In the genomic region with DNA sequence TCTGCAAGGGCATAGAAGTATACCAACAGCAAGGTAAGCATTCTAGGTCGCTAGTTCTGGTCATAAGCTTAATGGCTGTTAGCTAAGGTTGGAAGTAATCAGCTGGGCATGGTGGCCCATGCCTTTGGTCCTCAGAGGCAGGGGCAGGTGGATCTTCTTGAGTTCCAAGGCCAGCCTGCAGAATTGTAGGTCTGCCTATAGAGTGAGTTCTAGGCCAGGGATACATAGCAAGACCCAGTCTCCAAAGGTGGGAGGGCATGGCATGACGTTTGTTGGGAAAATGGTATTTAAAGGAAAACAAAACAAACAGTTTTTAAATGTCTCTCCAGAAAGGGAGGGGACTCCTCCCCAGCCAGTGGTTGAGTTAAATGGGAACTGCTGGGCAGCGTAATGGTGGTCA, we compare ENCODE assay signal across 19 mouse cellular contexts. TPM values are rescaled to one million over a fixed set of nuclear protein-coding genes. Genes with fewer than 3 reads are reported as not detected.
A peak's percentile ranks its signal among the peaks of the same experiment; 100 is the strongest.
DNase-seq lines count a peak whose midpoint lies in the region; ATAC-seq and TF ChIP-seq lines count a peak whose summit lies in the region.
"Had no signal": no experiment of that assay in that cellular context is flagged by ENCODE, and none has a peak within 500 bp of the region (broad histone marks: within the 10 kb centered on the region; RNA-seq: fewer than 3 reads in every experiment).

No protein-coding gene starts in this region.

- no peak overlapping the region for H3K9ac ChIP-seq in heart, embryonic 15.5 days
- H3K9ac ChIP-seq in liver, embryonic 12.5 days: no peak overlapping the region
- no peak overlapping the region for H3K9ac ChIP-seq in liver, postnatal 0 days (replicated peaks)
- H3K9ac ChIP-seq in liver, embryonic 16.5 days (ENCODE audit: low read depth, low read length): no peak overlapping the region
- H3K9ac ChIP-seq: embryonic facial prominence, embryonic 13.5 days; forebrain, embryonic 13.5 days; forebrain, postnatal 0 days had no signal

- DNase-seq in gastrocnemius, adult 2 months: no peak
- DNase-seq in gastrocnemius, postnatal 14 days: no peak
- no peak for DNase-seq in heart, adult 9 months (ENCODE audit: low spot score in 2 of 2)
- no peak for DNase-seq in liver, postnatal 0 days
- no peak for DNase-seq in kidney, postnatal 14 days
- DNase-seq: adrenal gland, postnatal 10 days; cerebellum, adult 11 months; cerebellum, postnatal 36 days; forebrain, postnatal 0 days; gastrocnemius, postnatal 36 days; heart, adult 18-20 months; heart, postnatal 10 days had no signal

- H3K27ac ChIP-seq in gastrocnemius, adult 2 months: peak overlapping the region; percentile 38; the same call in 1 of the 2 replicates
- 0 out of 2 replicates have a peak overlapping the region, but pooled peaks have one; percentile 78 for H3K27ac ChIP-seq in heart, embryonic 15.5 days
- peak overlapping the region; percentile 99 for H3K27ac ChIP-seq in liver, embryonic 12.5 days
- H3K27ac ChIP-seq in liver, postnatal 0 days (ENCODE audit: low read depth): no peak overlapping the region
- H3K27ac ChIP-seq in liver, embryonic 16.5 days (ENCODE audit: low read length): peak overlapping the region; percentile 48; the same call in 1 of the 2 replicates
- H3K27ac ChIP-seq: embryonic facial prominence, embryonic 13.5 days; forebrain, embryonic 13.5 days; hindbrain, embryonic 13.5 days; hindbrain, postnatal 0 days had no signal

- no peaks in the 10 kb centered on the region for H3K9me3 ChIP-seq in heart, embryonic 15.5 days (replicated peaks)
- no peaks in the 10 kb centered on the region for H3K9me3 ChIP-seq in liver, embryonic 12.5 days (replicated peaks)
- H3K9me3 ChIP-seq in liver, postnatal 0 days (ENCODE audit: low read length): no peaks in the 10 kb centered on the region
- H3K9me3 ChIP-seq in liver, embryonic 16.5 days (replicated peaks; ENCODE audit: control insufficient read depth, low read length): no peaks in the 10 kb centered on the region
- H3K9me3 ChIP-seq: embryonic facial prominence, embryonic 13.5 days; forebrain, embryonic 13.5 days; hindbrain, embryonic 13.5 days had no signal

- intact Hi-C loops in gastrocnemius, adult 2 months (cut with DNase I): no loop called here
- intact Hi-C loops in gastrocnemius, postnatal 14 days (cut with DNase I; ENCODE audit: low total_unique reads): no loop called here

- ATAC-seq in heart, embryonic 15.5 days (replicated peaks; ENCODE audit: insufficient number of reproducible peaks, insufficient read depth, low FRiP score, low read depth): no peak
- no peak for ATAC-seq in liver, embryonic 12.5 days
- ATAC-seq in liver, postnatal 0 days: no peak
- ATAC-seq in liver, embryonic 16.5 days (ENCODE audit: low read depth): no peak
- ATAC-seq: forebrain, embryonic 13.5 days; forebrain, postnatal 0 days; hindbrain, postnatal 0 days had no signal

- 84% methylated on average over 3 of the region's 3 CpGs for WGBS in heart, embryonic 15.5 days
- 78% methylated on average over 3 of the region's 3 CpGs for WGBS in liver, embryonic 12.5 days (ENCODE audit: insufficient replicate concordance)
- WGBS in liver, postnatal 0 days (ENCODE audit: insufficient replicate concordance): 79% methylated on average over 3 of the region's 3 CpGs
- 79% methylated on average over 3 of the region's 3 CpGs for WGBS in liver, embryonic 16.5 days (ENCODE audit: insufficient replicate concordance)

- H3K4me2 ChIP-seq in heart, embryonic 15.5 days: no peak overlapping the region
- H3K4me2 ChIP-seq in liver, embryonic 12.5 days: no peak overlapping the region
- H3K4me2 ChIP-seq in liver, postnatal 0 days (ENCODE audit: low read depth, low read length): no peak overlapping the region
- H3K4me2 ChIP-seq in liver, embryonic 16.5 days (ENCODE audit: low read depth, low read length): no peak overlapping the region
- H3K4me2 ChIP-seq: embryonic facial prominence, embryonic 13.5 days; forebrain, embryonic 13.5 days; hindbrain, embryonic 13.5 days had no signal

- no peak overlapping the region for H3K4me3 ChIP-seq in gastrocnemius, adult 2 months
- no peak overlapping the region for H3K4me3 ChIP-seq in heart, embryonic 15.5 days
- no peak overlapping the region for H3K4me3 ChIP-seq in liver, embryonic 12.5 days
- no peak overlapping the region for H3K4me3 ChIP-seq in liver, postnatal 0 days (ENCODE audit: low read depth, low read length)
- no peak overlapping the region for H3K4me3 ChIP-seq in liver, embryonic 16.5 days (ENCODE audit: low read depth, low read length)
- H3K4me3 ChIP-seq: embryonic facial prominence, embryonic 13.5 days; forebrain, embryonic 13.5 days; hindbrain, embryonic 13.5 days had no signal

- TF ChIP-seq CTCF in gastrocnemius, adult 2 months (IDR thresholded peaks at IDR 0.05): no peak
- TF ChIP-seq CTCF in liver, postnatal 0 days (IDR thresholded peaks at IDR 0.05; ENCODE audit: low read depth): no peak

- no peak for TF ChIP-seq EP300 in liver, postnatal 0 days (IDR thresholded peaks at IDR 0.05; ENCODE audit: low read depth)

- H3K36me3 ChIP-seq in heart, embryonic 15.5 days: 0 out of 2 replicates have a peak, but pooled peaks cover 3% of the 10 kb centered on the region
- peaks cover 13% of the 10 kb centered on the region for H3K36me3 ChIP-seq in liver, embryonic 12.5 days
- H3K36me3 ChIP-seq in liver, postnatal 0 days (replicated peaks; ENCODE audit: insufficient read depth, low read length): 0 out of 2 replicates have a peak, but pooled peaks cover 4% of the 10 kb centered on the region
- H3K36me3 ChIP-seq in liver, embryonic 16.5 days (ENCODE audit: control insufficient read depth, insufficient read depth): no peaks in the 10 kb centered on the region

- peaks cover 69% of the 10 kb centered on the region for H3K4me1 ChIP-seq in heart, embryonic 15.5 days (replicated peaks)
- peaks cover 82% of the 10 kb centered on the region for H3K4me1 ChIP-seq in liver, embryonic 12.5 days
- H3K4me1 ChIP-seq in liver, postnatal 0 days (ENCODE audit: insufficient read depth): peaks cover 55% of the 10 kb centered on the region
- H3K4me1 ChIP-seq in liver, embryonic 16.5 days (ENCODE audit: control insufficient read depth, low read depth, low read length): peaks cover 68% of the 10 kb centered on the region

- H3K27me3 ChIP-seq in heart, embryonic 15.5 days: no peaks in the 10 kb centered on the region
- no peaks in the 10 kb centered on the region for H3K27me3 ChIP-seq in liver, embryonic 12.5 days (replicated peaks)
- H3K27me3 ChIP-seq in liver, postnatal 0 days (ENCODE audit: insufficient read depth, low read length): no peaks in the 10 kb centered on the region
- no peaks in the 10 kb centered on the region for H3K27me3 ChIP-seq in liver, embryonic 16.5 days (ENCODE audit: control insufficient read depth, insufficient read depth, low read depth, low read length)
- H3K27me3 ChIP-seq: embryonic facial prominence, embryonic 13.5 days; forebrain, embryonic 13.5 days; hindbrain, embryonic 13.5 days had no signal

RNA-seq across cellular contexts. Expression of a gene that starts 3.0 kb away (rescaled TPM):
- 100 to 1,000 TPM; 102 to 108 TPM for total RNA-seq in gastrocnemius, adult 2 months (2021)
- 10 to 100 TPM; 25.1 to 41.9 TPM for total RNA-seq in gastrocnemius, postnatal 14 days (2021)
- polyA plus RNA-seq in heart, embryonic 15.5 days (2015; fragmentation: Nextera tagmentation; extraction: Ambion mirVana): 20.6 and 27.2 TPM in 2 replicates
- 22.4 and 23.0 TPM in 2 replicates for polyA plus RNA-seq in liver, embryonic 12.5 days (2016; fragmentation: Nextera tagmentation; extraction: Ambion mirVana)
- polyA plus RNA-seq in liver, postnatal 0 days (2015; fragmentation: Nextera tagmentation; extraction: Ambion mirVana): 11.3 and 12.1 TPM in 2 replicates
- 12.7 and 12.9 TPM in 2 replicates for polyA plus RNA-seq in liver, embryonic 16.5 days (2015; fragmentation: Nextera tagmentation; extraction: Ambion mirVana)

RNA-seq across cellular contexts. Expression of a gene that starts 4.3 kb away (rescaled TPM):
- total RNA-seq in gastrocnemius, adult 2 months (2021): 1 to 10 TPM; 7.3 to 7.4 TPM
- 1 to 10 TPM; 5.7 to 8.3 TPM for total RNA-seq in gastrocnemius, postnatal 14 days (2021)
- polyA plus RNA-seq in heart, embryonic 15.5 days (2015; fragmentation: Nextera tagmentation; extraction: Ambion mirVana): 42.2 and 43.2 TPM in 2 replicates
- 34.5 and 36.7 TPM in 2 replicates for polyA plus RNA-seq in liver, embryonic 12.5 days (2016; fragmentation: Nextera tagmentation; extraction: Ambion mirVana)
- polyA plus RNA-seq in liver, postnatal 0 days (2015; fragmentation: Nextera tagmentation; extraction: Ambion mirVana): 24.7 and 27.7 TPM in 2 replicates
- polyA plus RNA-seq in liver, embryonic 16.5 days (2015; fragmentation: Nextera tagmentation; extraction: Ambion mirVana): 23.3 and 25.3 TPM in 2 replicates

RNA-seq across cellular contexts. Expression of a gene that starts 42.4 kb away (rescaled TPM):
- total RNA-seq in gastrocnemius, adult 2 months (2021): 1 to 10 TPM; 2.3 to 3.7 TPM
- total RNA-seq in gastrocnemius, postnatal 14 days (2021): 1 to 10 TPM; 1.2 to 2.0 TPM
- polyA plus RNA-seq in heart, embryonic 15.5 days (2015; fragmentation: Nextera tagmentation; extraction: Ambion mirVana): 6.1 and 7.6 TPM in 2 replicates
- polyA plus RNA-seq in liver, embryonic 12.5 days (2016; fragmentation: Nextera tagmentation; extraction: Ambion mirVana): 2.8 and 3.0 TPM in 2 replicates
- polyA plus RNA-seq in liver, postnatal 0 days (2015; fragmentation: Nextera tagmentation; extraction: Ambion mirVana): 0.90 and 1.5 TPM in 2 replicates
- polyA plus RNA-seq in liver, embryonic 16.5 days (2015; fragmentation: Nextera tagmentation; extraction: Ambion mirVana): 1.4 TPM in 2 replicates

RNA-seq across cellular contexts. Expression of a gene that starts 46.8 kb away (rescaled TPM):
- total RNA-seq in gastrocnemius, adult 2 months (2021): 1 to 10 TPM; 2.9 to 4.4 TPM
- 10 to 100 TPM; 16.2 to 16.6 TPM for total RNA-seq in gastrocnemius, postnatal 14 days (2021)
- 28.0 and 37.7 TPM in 2 replicates for polyA plus RNA-seq in heart, embryonic 15.5 days (2015; fragmentation: Nextera tagmentation; extraction: Ambion mirVana)
- 19.3 and 19.5 TPM in 2 replicates for polyA plus RNA-seq in liver, embryonic 12.5 days (2016; fragmentation: Nextera tagmentation; extraction: Ambion mirVana)
- 17.1 and 17.7 TPM in 2 replicates for polyA plus RNA-seq in liver, postnatal 0 days (2015; fragmentation: Nextera tagmentation; extraction: Ambion mirVana)
- 11.6 and 13.0 TPM in 2 replicates for polyA plus RNA-seq in liver, embryonic 16.5 days (2015; fragmentation: Nextera tagmentation; extraction: Ambion mirVana)

RNA-seq across cellular contexts. Expression of a gene that starts 54.0 kb away (rescaled TPM):
- total RNA-seq in gastrocnemius, adult 2 months (2021): 10 to 100 TPM; 72.3 to 86.8 TPM
- 10 to 100 TPM; 57.3 to 58.7 TPM for total RNA-seq in gastrocnemius, postnatal 14 days (2021)
- 120 and 137 TPM in 2 replicates for polyA plus RNA-seq in heart, embryonic 15.5 days (2015; fragmentation: Nextera tagmentation; extraction: Ambion mirVana)
- 128 and 138 TPM in 2 replicates for polyA plus RNA-seq in liver, embryonic 12.5 days (2016; fragmentation: Nextera tagmentation; extraction: Ambion mirVana)
- 57.2 and 58.1 TPM in 2 replicates for polyA plus RNA-seq in liver, postnatal 0 days (2015; fragmentation: Nextera tagmentation; extraction: Ambion mirVana)
- 65.7 and 69.9 TPM in 2 replicates for polyA plus RNA-seq in liver, embryonic 16.5 days (2015; fragmentation: Nextera tagmentation; extraction: Ambion mirVana)
